Mouse (Mus musculus) central nervous system, embryonic 14 days (tissue): ENCODE data around the gene Dcxr. TPM values are rescaled to one million over a fixed set of nuclear protein-coding genes. Genes with fewer than 3 reads are reported as not detected.

Experiments
- polyA plus RNA-seq: library from polyadenylated mRNA; depleted of rRNA; stranded (reverse); fragments of >200 nt; gene quantifications from 2 replicates; pipeline ENCODE4 v1.2.3, GENCODE M21; 2012; rRNA removed

Gene Dcxr
- polyA plus RNA-seq, result 11.1 and 11.3 TPM in 2 replicates

GRCm38 (mm10) chr11:120727169-120727527 lies at the start of gene Dcxr:
TSS of gene Dcxr (minus strand) at chr11:120727281.

GRCm38 (mm10) chr11:120762672-120763041 lies 35.6 kb upstream of the Dcxr start, which contains the start of gene Hmga1b:
TSS of gene Hmga1b (plus strand) at chr11:120762794.

GRCm38 (mm10) chr11:120731858-120732680 lies 5.0 kb upstream of the Dcxr start, which contains the start of gene Cbr2:
TSS of gene Cbr2 (minus strand) at chr11:120732114.

GRCm38 (mm10) chr11:120721124-120722066 lies 5.7 kb downstream of the Dcxr start, which contains the start of gene Rac3:
TSS of gene Rac3 (plus strand) at chr11:120721470.

GRCm38 (mm10) chr11:120713580-120714518 lies 13.2 kb downstream of the Dcxr start, which contains the start of the genes Cenpx and Lrrc45:
TSS of gene Cenpx (minus strand) at chr11:120713738.
TSS of gene Lrrc45 (plus strand) at chr11:120713925.

Other genes starting within 250 kb of the Dcxr start
- gene Mrpl12, start 242.7 kb downstream of the Dcxr start, polyA plus RNA-seq, result 101 and 106 TPM in 2 replicates
- gene Slc25a10, start 235.4 kb downstream of the Dcxr start, polyA plus RNA-seq, result 42.9 and 47.1 TPM in 2 replicates
- 0.25 and 1.1 TPM in 2 replicates for gene Gcgr, start 196.6 kb downstream of the Dcxr start, polyA plus RNA-seq
- 208 and 216 TPM in 2 replicates for gene Mcrip1, start 177.6 kb downstream of the Dcxr start, polyA plus RNA-seq
- 0.59 TPM in 1 of 2 replicates, not detected in the other for gene Ppp1r27, start 176.1 kb downstream of the Dcxr start, polyA plus RNA-seq
- gene P4hb, start 154.0 kb downstream of the Dcxr start, polyA plus RNA-seq, result 209 and 309 TPM in 2 replicates
- gene Arhgdia, start 145.7 kb downstream of the Dcxr start, polyA plus RNA-seq, result 455 and 517 TPM in 2 replicates
- gene Alyref, start 128.9 kb downstream of the Dcxr start, polyA plus RNA-seq, result 136 and 151 TPM in 2 replicates
- gene Anapc11, start 128.9 kb downstream of the Dcxr start, polyA plus RNA-seq, result 168 and 170 TPM in 2 replicates
- gene Npb, start 118.8 kb downstream of the Dcxr start, polyA plus RNA-seq, result 0.73 and 1.2 TPM in 2 replicates
- gene Pcyt2, start 109.3 kb downstream of the Dcxr start, polyA plus RNA-seq, result 272 and 279 TPM in 2 replicates
- 74.5 and 74.8 TPM in 2 replicates for gene Sirt7, start 102.0 kb downstream of the Dcxr start, polyA plus RNA-seq
- 52.3 and 57.4 TPM in 2 replicates for gene Mafg, start 93.7 kb downstream of the Dcxr start, polyA plus RNA-seq
- 22.8 and 29.0 TPM in 2 replicates for gene Pycr1, start 83.5 kb downstream of the Dcxr start, polyA plus RNA-seq
- gene Myadml2, start 79.1 kb downstream of the Dcxr start, polyA plus RNA-seq, result 0.11 and 0.58 TPM in 2 replicates
- 1.9 and 3.2 TPM in 2 replicates for gene Notum, start 66.1 kb downstream of the Dcxr start, polyA plus RNA-seq
- 88.0 and 94.4 TPM in 2 replicates for gene Aspscr1, start 54.3 kb downstream of the Dcxr start, polyA plus RNA-seq
- gene Cenpx, start 13.5 kb downstream of the Dcxr start, polyA plus RNA-seq, result 71.4 and 77.3 TPM in 2 replicates
- gene Lrrc45, start 13.4 kb downstream of the Dcxr start, polyA plus RNA-seq, result 125 and 127 TPM in 2 replicates
- 346 and 390 TPM in 2 replicates for gene Rac3, start 5.8 kb downstream of the Dcxr start, polyA plus RNA-seq
- gene Cbr2, start 4.8 kb upstream of the Dcxr start, polyA plus RNA-seq, result 0.57 and 5.7 TPM in 2 replicates
- 1.6 and 1.7 TPM in 2 replicates for gene Hmga1b, start 35.5 kb upstream of the Dcxr start, polyA plus RNA-seq
- 103 and 114 TPM in 2 replicates for gene Rfng, start 56.9 kb upstream of the Dcxr start, polyA plus RNA-seq
- 278 and 290 TPM in 2 replicates for gene Gps1, start 57.0 kb upstream of the Dcxr start, polyA plus RNA-seq
- gene Dus1l, start 69.1 kb upstream of the Dcxr start, polyA plus RNA-seq, result 48.0 and 49.8 TPM in 2 replicates
- 238 and 256 TPM in 2 replicates for gene Fasn, start 97.3 kb upstream of the Dcxr start, polyA plus RNA-seq
- 7.8 and 8.2 TPM in 2 replicates for gene Ccdc57, start 205.6 kb upstream of the Dcxr start, polyA plus RNA-seq
- gene Slc16a3, start 221.2 kb upstream of the Dcxr start, polyA plus RNA-seq, result 12.3 and 15.4 TPM in 2 replicates